Mouse (Mus musculus): ENCODE results near the gene Rgs8.
A peak's percentile ranks its signal among the peaks of the same experiment; 100 is the strongest.

Rgs8 gene

DNA sequence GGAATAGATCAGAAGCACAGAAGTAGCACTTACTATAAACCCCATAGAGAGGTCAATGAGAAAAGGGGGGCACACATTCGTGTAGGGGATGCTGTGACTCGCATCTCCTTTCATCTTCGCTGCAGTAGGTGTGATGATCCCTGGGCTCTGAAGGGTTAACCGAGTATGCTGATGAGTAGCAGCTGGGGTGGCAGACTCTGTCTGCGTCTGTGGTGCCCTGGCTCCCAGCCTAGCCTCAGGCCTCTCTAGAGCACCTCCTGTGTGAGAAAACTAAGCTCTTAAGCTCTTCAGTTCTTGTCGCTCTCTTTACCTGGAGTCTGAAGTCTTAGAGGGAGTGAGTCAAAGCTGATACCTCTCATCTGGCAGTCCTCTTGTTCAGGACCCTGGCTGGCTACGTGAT is 51.3 kb downstream of the Rgs8 start:
- no peak for DNase-seq (ENCODE audit: low read depth, low spot score)

DNA sequence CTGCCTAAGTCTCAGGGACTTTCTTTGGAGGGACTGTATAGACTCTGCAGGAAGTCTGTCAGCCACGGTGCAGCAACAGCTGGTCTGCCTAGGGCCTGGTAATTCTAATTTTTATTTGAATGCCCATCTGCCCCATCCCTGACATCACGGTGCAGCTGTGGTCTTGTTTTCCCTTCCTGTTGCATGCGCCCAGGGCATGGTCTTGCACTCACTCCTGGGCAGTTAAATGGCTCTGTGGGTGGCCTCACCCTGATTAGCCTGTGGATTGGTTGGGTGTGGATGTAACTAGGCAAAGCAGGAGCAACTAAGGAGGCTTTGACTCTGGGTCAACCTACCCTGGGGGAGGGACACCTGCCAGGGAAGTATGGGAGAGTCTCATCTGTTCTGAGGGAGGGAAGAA is 52.2 kb downstream of the Rgs8 start:
- no peak for DNase-seq (ENCODE audit: low read depth, low spot score)

DNA sequence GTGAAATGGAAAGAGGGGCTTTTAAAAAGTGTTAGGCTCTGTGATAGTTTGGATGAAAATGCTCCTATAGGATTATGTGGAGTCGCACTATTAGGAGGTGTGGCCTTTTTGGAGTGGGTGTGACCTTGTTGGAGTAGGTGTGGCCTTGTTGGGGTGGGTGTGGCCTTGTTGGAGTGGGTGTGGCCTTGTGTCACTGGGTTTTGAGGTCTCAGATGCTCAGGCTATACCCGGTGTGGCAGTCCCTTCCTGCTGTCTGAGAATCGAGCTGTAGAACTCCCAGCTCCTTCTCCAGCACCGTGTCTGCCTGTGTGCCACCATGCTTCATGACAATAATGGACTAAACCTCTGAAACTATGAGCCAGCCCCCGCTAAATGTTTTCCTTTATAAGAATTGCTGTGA is 55.8 kb downstream of the Rgs8 start:
- DNase-seq (ENCODE audit: low read depth, low spot score): no peak

DNA sequence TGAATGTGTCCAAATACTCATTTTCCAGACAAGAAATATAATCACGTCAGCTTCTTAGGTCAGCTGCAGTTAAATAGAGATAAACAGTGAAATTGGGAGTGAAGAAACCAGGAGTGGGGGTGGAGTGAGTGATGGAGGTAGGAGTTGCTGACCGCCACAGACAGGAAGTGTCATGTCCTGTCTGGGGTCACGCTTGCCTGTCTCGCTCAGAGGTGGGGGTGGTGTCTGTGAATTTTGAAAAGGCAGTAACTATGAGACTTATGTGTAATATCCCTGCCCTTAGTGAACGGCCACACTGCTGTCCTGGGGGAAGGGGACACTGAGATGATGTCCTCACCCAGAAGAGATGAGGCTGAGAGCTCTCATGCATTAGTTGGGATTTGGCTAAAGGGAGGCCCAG is 56.6 kb downstream of the Rgs8 start:
- DNase-seq (ENCODE audit: low read depth, low spot score): no peak

DNA sequence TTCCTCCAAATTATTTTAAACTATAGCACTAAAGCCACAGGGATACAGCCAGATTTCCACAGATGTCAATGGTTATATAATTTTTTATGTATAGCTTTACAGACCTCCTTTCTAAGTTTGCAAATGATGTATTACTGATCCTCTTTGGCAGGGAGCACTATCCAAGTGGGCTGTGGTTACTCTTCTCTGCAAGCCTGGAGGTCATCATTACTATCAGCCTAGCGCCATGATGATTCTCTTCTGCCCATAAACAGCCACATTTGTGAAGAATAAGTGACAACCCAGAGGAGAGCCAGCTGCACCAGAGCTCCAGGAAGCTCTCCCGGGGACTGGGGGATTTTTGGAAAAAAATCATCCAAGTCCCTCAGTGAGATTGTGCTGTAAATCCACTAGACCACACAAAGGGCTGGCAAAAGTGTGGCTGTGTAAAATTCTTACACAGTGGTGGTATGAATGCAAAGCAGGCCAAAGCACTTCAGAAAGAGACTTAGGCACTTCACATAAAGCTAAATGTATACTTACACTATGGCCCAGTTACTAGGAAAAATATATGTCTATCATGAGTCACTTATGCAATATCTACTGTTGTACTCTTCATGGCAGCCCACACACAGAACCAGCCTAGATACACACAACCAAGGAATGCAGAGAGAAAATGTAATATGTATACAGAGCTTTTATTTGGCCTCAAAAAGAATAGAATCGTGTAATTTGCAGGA is 58.9 kb downstream of the Rgs8 start:
- DNase-seq (ENCODE audit: low read depth, low spot score): no peak

DNA sequence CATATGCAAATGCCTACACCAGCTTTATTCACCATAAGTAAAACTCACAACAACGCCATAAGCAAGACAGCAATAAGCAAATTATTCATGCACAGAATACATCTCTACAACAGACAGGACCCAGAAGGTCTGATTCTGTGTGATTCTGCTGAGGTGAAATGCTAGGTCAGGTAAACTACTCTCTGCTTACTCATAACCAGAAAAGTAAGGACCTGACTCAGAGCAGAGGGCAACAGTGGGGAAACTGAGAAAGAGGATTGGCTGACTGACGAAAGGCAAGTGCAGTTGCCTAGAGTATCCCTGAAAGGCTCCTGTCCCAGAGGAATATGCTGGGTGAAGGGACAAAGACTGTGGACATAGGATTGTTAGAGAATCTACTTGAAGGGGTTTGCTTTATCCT is 59.8 kb downstream of the Rgs8 start:
- no peak for DNase-seq (ENCODE audit: low read depth, low spot score)

DNA sequence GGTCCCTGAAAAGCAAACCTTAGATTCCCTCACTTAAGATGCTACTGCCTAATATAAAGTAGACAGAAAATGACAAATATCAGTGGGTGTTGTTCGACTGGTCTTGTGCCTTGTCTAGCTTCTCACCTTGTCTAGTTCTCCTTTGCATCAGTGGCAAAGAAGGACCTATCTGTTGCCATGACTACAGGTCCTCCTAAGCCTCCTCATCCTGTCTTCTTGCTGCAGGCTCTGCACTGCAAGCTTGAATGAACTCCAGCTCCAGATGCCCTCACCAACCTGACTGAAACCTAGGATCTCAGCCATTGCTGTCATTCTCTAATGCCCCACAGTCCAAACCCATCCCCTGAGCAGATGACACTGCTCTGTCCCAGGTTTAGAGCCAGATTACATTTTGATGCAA is 65.2 kb downstream of the Rgs8 start:
- DNase-seq (ENCODE audit: low read depth, low spot score): no peak

DNA sequence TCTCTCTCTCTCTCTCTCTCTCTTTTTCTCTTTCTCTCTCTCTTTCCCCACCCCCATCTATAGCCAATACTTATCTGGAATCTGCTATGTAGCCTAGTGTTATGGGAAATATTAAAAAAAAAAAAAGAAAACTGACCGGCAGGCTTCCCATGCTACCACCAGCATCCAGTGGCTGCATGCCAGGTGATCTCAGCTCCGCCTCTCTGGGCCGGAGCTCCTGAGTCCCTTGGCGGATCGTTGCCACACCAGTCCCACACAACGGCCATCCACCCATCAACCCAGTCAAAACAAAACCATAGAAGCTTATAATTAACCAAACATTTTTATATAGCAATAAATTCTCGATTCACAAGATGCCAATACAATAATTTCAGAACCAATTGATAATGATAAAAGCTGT is 68.1 kb downstream of the Rgs8 start:
- no peak for DNase-seq (ENCODE audit: low read depth, low spot score)

DNA sequence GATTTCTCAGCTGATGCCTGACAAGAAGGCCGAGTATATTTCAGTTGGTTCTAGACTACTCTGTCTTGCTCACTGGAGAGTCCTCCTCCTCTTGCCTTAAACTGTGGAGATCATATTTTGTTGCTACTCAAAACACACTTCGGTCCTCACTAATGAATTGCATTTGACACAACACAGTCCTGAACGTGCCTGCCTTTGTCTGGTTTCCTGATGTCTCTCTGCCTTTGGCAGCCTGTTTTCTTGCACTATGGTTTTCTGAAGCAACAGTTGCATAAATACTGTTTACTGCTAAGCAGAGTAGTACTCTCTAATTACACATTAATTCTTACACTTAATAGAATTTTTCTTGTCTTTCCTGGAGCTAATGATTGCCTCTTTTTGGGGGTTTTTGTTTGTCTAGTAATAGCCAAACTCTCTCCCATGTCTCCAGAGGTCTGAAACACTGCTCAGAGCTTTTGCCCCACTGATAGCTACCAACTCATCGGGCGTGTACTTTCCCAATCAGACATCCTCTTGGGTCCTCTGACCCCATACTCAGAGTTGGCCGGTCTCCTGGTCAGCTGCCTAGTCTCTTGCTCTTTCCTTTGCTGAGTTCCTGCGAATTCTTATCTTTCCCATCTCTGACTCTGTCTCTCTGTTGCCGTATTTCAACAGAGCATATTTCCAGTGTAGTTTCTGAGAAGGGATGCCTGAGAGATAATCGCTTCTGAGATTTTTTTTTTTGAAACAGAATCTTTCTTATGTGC is 68.9 kb downstream of the Rgs8 start:
- no peak for DNase-seq (ENCODE audit: low read depth, low spot score)

DNA sequence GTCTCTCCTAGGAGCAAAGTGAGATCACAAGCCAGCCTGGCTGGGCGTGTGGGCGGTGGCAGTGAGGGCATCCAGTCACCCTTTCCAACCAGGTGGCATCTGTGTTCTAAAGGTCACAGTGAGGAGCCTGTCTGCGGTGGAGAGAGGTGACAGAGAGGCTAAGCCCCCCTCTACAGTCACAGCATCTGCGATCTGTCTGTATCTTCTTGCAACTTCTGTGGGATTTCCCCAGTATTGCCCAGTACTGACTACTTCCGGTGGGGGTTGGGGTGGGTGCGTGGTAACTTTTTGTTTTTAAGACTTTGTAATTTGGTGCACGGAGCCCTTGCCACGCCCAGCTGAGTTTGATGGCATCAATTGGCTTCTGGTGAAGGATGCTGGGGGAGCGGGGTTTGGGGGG is 70.6 kb downstream of the Rgs8 start:
- no peak for DNase-seq (ENCODE audit: low read depth, low spot score)

DNA sequence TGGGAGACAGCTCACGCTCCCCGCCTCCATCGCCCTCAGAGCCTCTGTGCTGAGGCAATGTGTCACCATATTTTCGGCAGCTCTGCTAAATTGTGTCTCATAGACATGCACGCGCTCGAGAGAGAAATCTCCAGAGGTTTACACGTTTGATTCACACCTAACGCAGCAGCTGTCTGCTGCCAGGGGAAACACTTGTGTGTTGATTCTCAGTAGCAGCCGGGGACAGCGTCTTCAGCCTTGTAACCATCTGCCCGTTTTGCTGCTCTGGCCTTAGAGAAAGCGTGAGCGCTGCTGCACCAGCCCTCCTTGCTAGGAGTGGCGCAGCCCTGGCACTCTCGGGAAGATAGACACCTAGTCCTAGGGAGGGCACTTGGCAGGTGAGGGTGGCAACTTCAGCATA is 73.8 kb downstream of the Rgs8 start:
- no peak for DNase-seq (ENCODE audit: low read depth, low spot score)

DNA sequence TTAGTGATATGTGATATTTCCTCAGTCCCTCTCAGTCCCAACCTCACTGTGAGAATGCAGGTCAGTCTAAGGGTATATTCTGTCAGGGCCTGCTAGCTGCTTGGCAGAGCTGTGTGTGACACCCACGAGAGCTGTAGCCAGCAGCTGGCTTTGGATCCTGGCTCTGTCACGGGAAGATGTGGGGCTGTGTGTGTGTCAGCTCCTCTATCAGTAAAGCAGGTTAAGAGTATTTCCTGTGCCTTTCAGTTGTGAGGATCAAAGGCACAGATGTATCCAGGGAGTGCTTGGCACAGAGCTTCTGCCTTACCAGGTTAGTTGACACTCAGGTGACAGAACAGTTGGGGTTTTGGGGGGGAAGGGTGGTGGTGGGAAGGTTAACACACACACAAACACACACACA is 77.0 kb downstream of the Rgs8 start:
- no peak for DNase-seq (ENCODE audit: low read depth, low spot score)

DNA sequence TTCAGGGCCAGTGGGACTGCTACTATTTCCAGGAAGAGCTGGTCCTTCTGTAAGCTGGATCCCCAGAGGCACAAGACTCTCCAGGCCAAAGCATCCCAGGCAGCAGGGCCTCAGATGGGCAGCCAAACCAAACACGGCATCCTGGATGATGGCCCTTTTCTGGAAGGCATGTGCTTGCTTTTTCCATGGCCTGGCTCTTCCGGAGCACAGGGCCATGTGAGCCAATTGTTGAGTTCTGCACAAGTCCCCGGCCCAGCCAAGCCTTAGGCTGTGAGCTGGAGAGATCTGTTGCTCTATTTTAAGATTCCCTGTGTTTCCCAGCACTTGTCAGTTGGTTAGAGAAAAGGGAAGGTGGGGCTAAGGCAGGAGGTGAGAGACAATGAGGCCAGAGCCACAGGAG is 77.8 kb downstream of the Rgs8 start:
- no peak for DNase-seq (ENCODE audit: low read depth, low spot score)

DNA sequence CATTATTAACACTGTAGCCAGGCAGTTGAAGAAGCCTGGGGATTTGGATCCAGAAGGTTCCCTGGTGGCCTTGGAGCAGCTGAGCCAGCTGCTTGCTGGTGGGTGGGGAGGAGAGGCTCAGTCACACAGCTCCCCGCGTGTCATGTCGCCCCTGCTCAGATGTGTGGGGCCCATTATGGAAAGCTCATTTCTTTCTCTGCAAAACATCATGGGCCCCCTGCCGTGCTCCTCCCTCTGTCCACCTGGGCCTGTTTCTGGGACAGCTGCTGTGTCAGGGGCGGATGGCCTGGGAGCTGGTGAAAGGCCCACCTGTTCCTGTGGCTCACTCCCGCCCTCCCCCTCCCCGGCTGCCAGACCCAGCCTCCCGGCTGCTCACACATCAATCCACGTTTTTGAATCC is 80.4 kb downstream of the Rgs8 start:
- DNase-seq (ENCODE audit: low read depth, low spot score): no peak

DNA sequence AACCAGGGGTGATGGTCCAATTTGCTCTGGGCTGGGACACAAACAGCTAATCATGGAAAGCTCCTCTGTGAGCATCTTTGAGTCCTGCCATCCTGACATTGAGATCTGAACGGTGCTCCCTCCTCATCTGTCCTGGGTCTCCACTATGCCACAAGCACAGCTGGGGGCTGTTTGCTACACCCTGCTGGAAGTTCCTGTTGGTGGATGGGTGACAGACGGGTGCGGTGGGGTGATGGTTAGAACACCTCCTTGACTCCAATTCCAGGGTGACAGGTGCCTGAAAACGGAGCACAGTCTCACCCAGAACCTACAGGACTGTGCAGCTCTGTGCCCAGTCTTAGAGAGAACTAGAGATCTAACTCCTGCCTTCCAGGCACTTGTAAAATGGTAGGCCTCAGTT is 82.0 kb downstream of the Rgs8 start:
- DNase-seq (ENCODE audit: low read depth, low spot score): no peak

DNA sequence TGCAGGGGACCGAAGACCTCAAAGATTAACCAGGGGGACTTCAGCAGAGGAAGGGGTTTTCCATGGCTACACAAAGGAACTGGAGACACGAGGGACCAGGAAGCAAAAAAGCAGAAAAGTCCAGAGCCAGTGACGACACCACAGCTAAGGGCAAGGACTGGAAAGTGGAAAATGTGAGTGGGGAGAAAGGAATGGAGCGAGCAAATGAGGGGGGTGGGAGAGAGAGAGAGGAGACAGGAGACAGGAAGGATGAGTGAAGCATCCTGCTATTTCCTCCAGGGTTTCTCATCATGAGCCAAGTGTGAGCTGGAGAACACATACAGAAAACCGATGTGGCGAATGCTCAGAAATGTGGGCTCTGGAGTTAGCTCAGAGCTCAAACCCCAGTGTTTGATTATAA is 83.3 kb downstream of the Rgs8 start:
- DNase-seq (ENCODE audit: low read depth, low spot score): no peak

DNA sequence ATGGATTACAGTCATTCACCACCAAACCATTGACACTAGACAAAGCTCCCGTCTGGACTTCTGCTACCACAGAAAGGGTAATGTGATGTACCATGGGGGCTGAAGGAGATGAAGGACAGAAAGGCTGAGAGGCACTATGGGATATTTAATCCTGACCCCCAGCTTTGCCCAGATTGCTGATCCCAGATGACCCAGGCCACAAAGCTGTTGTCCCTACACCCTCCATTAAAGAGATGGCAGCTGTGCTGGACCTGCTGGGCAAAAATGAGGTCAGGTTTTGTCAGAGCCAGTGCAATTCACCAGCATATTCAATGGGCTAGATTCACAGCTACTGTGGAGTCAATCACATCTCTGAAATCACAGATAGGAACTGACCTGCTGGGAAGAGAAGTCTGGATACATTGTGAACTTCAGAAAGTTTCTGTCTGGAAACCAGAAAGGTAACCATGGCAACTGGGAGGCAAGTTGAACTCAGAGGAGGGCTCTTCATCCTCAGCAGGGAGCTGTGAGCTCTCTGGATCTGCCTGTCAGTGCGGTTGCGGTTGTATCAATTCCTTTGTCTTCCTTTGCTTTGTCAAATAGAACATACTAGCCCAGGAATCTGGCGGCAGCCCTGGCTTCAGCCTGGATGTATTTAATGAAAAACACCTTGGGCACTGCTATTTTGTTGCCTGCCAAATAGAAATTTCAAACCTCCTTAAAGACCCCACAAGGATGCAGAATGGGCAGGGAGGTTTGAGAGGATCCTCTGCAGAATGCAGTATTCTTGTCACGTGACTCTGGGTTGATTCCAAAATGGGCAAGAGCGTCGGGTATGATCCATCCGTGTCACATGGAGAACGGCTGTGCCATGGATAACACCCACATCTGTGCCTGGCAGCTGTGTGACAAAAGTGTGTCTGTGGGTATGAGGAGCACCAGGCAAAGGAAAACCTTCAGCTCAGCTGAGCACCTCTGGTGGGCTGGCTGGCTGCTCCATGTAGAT is 84.6 kb downstream of the Rgs8 start:
- DNase-seq (ENCODE audit: low read depth, low spot score): no peak

DNA sequence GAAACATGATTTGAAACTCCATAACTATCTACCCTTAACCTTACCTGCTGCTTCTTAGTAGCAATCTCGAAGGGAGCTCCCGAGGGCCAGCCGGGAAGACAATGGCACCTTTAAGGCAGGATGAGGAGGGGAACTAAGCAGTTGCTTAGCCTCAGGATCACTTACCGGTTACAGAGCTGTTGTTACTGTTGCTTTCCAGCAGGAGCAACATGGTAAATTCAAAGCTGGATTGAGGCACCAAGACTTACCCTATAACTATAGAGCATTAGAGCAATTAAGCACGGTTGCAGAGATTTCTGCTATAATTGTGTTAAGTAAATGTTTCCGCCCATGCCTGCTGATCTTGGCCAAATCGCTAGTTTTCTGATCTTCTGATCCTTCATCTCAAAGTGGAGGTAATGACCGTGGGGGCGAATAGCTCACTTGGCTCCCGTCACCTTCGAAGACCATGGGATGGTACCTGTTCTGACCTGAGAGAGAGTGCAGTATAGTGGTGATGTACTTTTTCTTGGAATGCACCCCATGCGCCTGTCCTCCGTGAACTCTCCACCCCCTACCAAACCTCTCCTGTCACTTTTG is 86.7 kb downstream of the Rgs8 start:
- DNase-seq (ENCODE audit: low read depth, low spot score): no peak

DNA sequence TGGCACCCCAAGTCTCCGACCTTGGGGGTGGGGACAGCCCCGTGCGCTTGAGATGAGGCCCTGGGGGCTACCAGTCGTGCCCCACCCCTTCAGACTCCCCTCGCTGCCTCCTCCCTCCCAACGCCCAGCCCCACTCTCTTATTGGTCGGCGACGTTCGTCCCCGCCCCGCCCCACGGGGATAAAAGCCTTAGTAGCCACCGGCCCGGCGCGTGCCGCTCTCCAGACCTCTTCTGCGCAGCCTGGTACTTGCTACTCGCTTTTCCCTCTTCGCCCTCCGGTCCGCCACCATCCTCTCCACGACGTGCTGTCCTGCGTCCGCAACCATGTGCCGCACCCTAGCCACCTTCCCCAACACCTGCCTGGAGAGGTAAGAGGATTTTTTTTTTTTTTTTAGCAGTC is 87.3 kb downstream of the Rgs8 start, which contains the start of gene Rgs16:
Gene Rgs16, plus strand, starts transcription at position 205 of the 400 bp plus-strand sequence.
- peak; percentile 65 for DNase-seq (ENCODE audit: low read depth, low spot score)

DNA sequence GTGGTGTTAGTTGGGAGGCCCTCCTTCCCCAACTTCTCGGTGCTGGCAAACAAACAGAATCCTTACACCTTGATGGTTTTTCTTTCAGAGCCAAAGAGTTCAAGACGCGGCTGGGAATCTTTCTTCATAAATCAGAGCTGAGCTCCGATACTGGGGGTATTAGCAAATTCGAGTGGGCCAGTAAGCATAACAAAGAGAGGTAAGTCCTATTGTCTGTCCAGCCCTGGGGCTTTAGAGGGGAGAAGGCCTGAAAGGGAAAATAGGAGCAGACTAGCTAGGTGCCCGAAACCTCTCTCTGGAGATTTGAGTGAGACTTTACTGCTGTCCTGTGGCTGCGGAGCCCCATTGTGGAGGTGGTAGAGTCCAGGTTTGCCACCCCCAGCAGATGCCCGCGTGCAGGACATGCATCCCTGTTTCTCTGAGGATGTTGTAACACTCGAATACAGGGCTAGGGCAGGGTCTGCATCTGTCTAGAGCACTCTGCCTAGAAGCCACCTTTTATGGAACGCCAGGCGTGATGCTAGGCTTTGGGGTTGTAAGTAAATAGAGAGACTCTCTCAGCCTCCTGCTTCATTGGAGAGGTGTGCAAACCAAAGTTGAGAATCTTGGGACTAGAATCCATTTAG is 88.1 kb downstream of the Rgs8 start:
- no peak for DNase-seq (ENCODE audit: low read depth, low spot score)

DNA sequence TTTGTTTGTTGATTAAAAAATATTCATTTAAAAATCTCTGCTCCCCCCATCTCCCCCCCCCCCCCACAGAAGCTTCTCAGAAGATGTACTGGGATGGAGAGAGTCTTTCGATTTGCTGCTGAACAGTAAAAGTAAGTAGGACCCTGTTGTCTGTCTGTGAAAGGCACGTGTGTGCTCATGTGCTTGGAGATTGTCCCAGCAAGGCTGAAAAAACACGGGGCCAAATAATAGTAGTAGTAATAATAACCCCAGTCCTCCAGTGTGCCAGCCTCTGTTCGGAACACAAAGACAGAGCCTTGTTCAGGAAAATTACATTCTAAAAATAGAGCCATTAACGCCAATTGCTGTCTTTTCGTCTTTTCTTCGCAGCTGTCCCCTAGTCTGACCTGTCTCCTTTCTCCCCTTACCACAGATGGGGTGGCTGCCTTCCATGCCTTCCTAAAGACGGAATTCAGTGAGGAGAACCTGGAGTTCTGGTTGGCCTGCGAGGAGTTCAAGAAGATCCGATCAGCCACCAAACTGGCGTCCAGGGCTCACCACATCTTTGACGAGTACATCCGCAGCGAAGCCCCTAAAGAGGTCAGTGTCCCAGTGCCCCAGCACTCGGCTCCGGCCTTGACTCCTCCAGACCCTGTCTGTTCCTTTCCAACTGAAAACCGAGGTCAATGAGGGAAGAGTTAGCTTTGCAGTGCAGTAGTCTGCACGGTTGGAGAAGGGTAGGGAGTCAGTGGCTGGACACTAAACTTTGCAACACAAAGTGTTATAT is 88.9 kb downstream of the Rgs8 start:
- DNase-seq (ENCODE audit: low read depth, low spot score): no peak

Data from retina, postnatal 7 days (tissue).